Mouse (Mus musculus) liver, embryonic 15.5 days (tissue): Measurements from ENCODE around the gene Olfr761. TPM values are rescaled to one million over a fixed set of nuclear protein-coding genes. Genes with fewer than 3 reads are reported as not detected.
"Not testable (repeated sequence)": the region's sequence is repeated elsewhere in the genome, so short reads cannot be mapped to it uniquely, and the experiment has no call there.

ENCODE experiments used
- ATAC-seq: fragments of 200-750 bp; cut with Nextera tagmentation; 2 replicates; pipeline ENCODE4 v1.8.0; 2017; ENCODE audit warnings: moderate number of reproducible peaks, mild to moderate bottlenecking, moderate library complexity; ENCODE audit not compliant: insufficient read depth
- H3K27ac ChIP-seq: fragments of 300-500 bp; sonication (generic); replicated peaks from 2 replicates; pipeline ENCODE4 v1.5.1; 2015; ENCODE audit warnings: mild to moderate bottlenecking, inconsistent platforms
- H3K27me3 ChIP-seq: fragments of 300-500 bp; sonication (generic); 2 replicates; pipeline ENCODE4 v1.6.1; 2015; ENCODE audit warnings: mild to moderate bottlenecking, inconsistent platforms
- H3K36me3 ChIP-seq: fragments of 300-500 bp; sonication (generic); replicated peaks from 2 replicates; pipeline ENCODE4 v1.6.1; 2015; ENCODE audit warnings: moderate library complexity, mild to moderate bottlenecking, inconsistent platforms
- H3K4me1 ChIP-seq: fragments of 300-500 bp; sonication (generic); replicated peaks from 2 replicates; pipeline ENCODE4 v1.6.1; 2015; ENCODE audit warnings: inconsistent platforms
- H3K4me2 ChIP-seq: fragments of 300-500 bp; sonication (generic); 2 replicates; pipeline ENCODE4 v1.6.1; 2015; ENCODE audit warnings: moderate library complexity, mild to moderate bottlenecking, inconsistent platforms
- H3K4me3 ChIP-seq: fragments of 300-500 bp; sonication (generic); replicated peaks from 2 replicates; pipeline ENCODE4 v1.5.1; 2015; ENCODE audit warnings: mild to moderate bottlenecking, inconsistent platforms
- H3K9ac ChIP-seq: fragments of 300-500 bp; sonication (generic); 2 replicates; pipeline ENCODE4 v1.6.1; 2015; ENCODE audit warnings: moderate library complexity, mild to moderate bottlenecking, inconsistent platforms
- H3K9me3 ChIP-seq: fragments of 300-500 bp; sonication (generic); replicated peaks from 2 replicates; pipeline ENCODE4 v1.6.1; 2016; ENCODE audit warnings: inconsistent platforms
- WGBS: fragments of 180-500 bp; shearing (Covaris S2); methylation state at CpG from one replicate; pipeline ENCODE4 v1.1.7; 2015; ENCODE audit warnings: mixed read lengths; ENCODE audit not compliant: insufficient replicate concordance; 5-methylcytosine and 5-hydroxymethylcytosine counted together
- polyA plus RNA-seq: library from polyadenylated mRNA; unstranded; fragments of >200 nt; fragmentation: Nextera tagmentation; extraction: Ambion mirVana; gene quantifications from 2 replicates; pipeline ENCODE4 v1.2.1, GENCODE M21; 2015

The Olfr761 gene
- polyA plus RNA-seq, result not detected in 2 replicates

- WGBS, result 48% methylated on average over 2 of the region's 2 CpGs
- ATAC-seq, result no peak
Measured at GRCm38 (mm10) chr17:37952979-37953378, at the start of gene Olfr761. Gene Olfr761 (minus strand): TSS chr17:37953079.

GRCm38 (mm10) chr17:37995635-37996307 is 42.9 kb upstream of the Olfr761 start:
- WGBS, result 43% methylated on average over 10 of the region's 10 CpGs
- H3K27ac ChIP-seq, result no peak overlapping the region
- ATAC-seq, result 0 out of 2 replicates have a peak, but pooled peaks have one; percentile 54

More at GRCm38 (mm10) chr17:37952979-37953378, at the start of gene Olfr761:
- Histone ChIP-seq H3K27ac (no peak within 1 kb of the TSS), H3K36me3 (no peaks in the 10 kb centered on the region), H3K27me3 (no peaks in the 10 kb centered on the region), H3K4me1 (no peaks in the 10 kb centered on the region), H3K9ac (no peak within 1 kb of the TSS), H3K9me3 (no peaks in the 10 kb centered on the region), H3K4me3 (no peak within 1 kb of the TSS), H3K4me2 (no peak within 1 kb of the TSS)

GRCm38 (mm10) chr17:37990453-37990961 is 37.6 kb upstream of the Olfr761 start:
- H3K9ac ChIP-seq, result no peak overlapping the region
- WGBS, result 26% methylated on average over 3 of the region's 3 CpGs
- H3K27me3 ChIP-seq, result no peaks in the 10 kb centered on the region
- no peaks in the 10 kb centered on the region for H3K9me3 ChIP-seq
- no peak overlapping the region; the same call in 1 of the 2 replicates for H3K4me2 ChIP-seq
- no peaks in the 10 kb centered on the region for H3K36me3 ChIP-seq
- no peaks in the 10 kb centered on the region for H3K4me1 ChIP-seq
- peak; percentile 89 for ATAC-seq
- H3K4me3 ChIP-seq, result no peak overlapping the region
- peak overlapping the region; percentile 66 for H3K27ac ChIP-seq

More at GRCm38 (mm10) chr17:37995635-37996307, 42.9 kb upstream of the Olfr761 start:
- no peaks in the 10 kb centered on the region for H3K9me3 ChIP-seq
- H3K4me3 ChIP-seq, result peak overlapping the region; percentile 29
- H3K27me3 ChIP-seq, result no peaks in the 10 kb centered on the region
- H3K4me2 ChIP-seq, result no peak overlapping the region
- H3K36me3 ChIP-seq, result no peaks in the 10 kb centered on the region
- H3K4me1 ChIP-seq, result no peaks in the 10 kb centered on the region
- H3K9ac ChIP-seq, result no peak overlapping the region

- Histone ChIP-seq H3K36me3 (no peaks in the 10 kb centered on the region), H3K4me1 (no peaks in the 10 kb centered on the region), H3K9ac (no peak overlapping the region), H3K4me3 (no peak overlapping the region), H3K9me3 (no peaks in the 10 kb centered on the region), H3K27me3 (no peaks in the 10 kb centered on the region), H3K4me2 (no peak overlapping the region), H3K27ac (no peak overlapping the region)
- WGBS, result 63% methylated on average over 3 of the region's 3 CpGs
- no peak for ATAC-seq
Measured at GRCm38 (mm10) chr17:37973591-37973990, 20.7 kb upstream of the Olfr761 start.

GRCm38 (mm10) chr17:37920248-37920647 is 32.6 kb downstream of the Olfr761 start, which contains the start of gene Olfr128:
Gene Olfr128 (plus strand): TSS chr17:37920548.
- H3K9ac ChIP-seq, result no peak within 1 kb of the TSS
- no peaks in the 10 kb centered on the region for H3K36me3 ChIP-seq
- H3K4me3 ChIP-seq, result no peak within 1 kb of the TSS
- no peaks in the 10 kb centered on the region for H3K4me1 ChIP-seq
- H3K9me3 ChIP-seq, result no peaks in the 10 kb centered on the region
- H3K4me2 ChIP-seq, result no peak within 1 kb of the TSS
- no peak for ATAC-seq
- H3K27ac ChIP-seq, result no peak within 1 kb of the TSS
- H3K27me3 ChIP-seq, result no peaks in the 10 kb centered on the region

- H3K9me3 ChIP-seq, H3K27me3 ChIP-seq, H3K9ac ChIP-seq, H3K4me2 ChIP-seq, H3K4me3 ChIP-seq, ATAC-seq, H3K36me3 ChIP-seq, H3K27ac ChIP-seq, H3K4me1 ChIP-seq: not testable (repeated sequence)
- 52% methylated on average over 8 of the region's 8 CpGs for WGBS
Measured at GRCm38 (mm10) chr17:37906821-37907220, 46.1 kb downstream of the Olfr761 start.

Other genes starting within 250 kb of the Olfr761 start
- not detected in 2 replicates for gene Olfr120, start 231.3 kb downstream of the Olfr761 start, polyA plus RNA-seq
- gene Olfr121, start 204.2 kb downstream of the Olfr761 start, polyA plus RNA-seq, result not detected in 2 replicates
- gene Olfr122, start 184.5 kb downstream of the Olfr761 start, polyA plus RNA-seq, result not detected in 2 replicates
- gene Olfr123, start 159.6 kb downstream of the Olfr761 start, polyA plus RNA-seq, result not detected in 2 replicates
- gene Olfr124, start 153.2 kb downstream of the Olfr761 start, polyA plus RNA-seq, result not detected in 2 replicates
- gene Olfr125, start 120.1 kb downstream of the Olfr761 start, polyA plus RNA-seq, result not detected in 2 replicates
- not detected in 2 replicates for gene Olfr126, start 105.6 kb downstream of the Olfr761 start, polyA plus RNA-seq
- not detected in 2 replicates for gene Olfr127, start 52.6 kb downstream of the Olfr761 start, polyA plus RNA-seq
- not detected in 2 replicates for gene Olfr128, start 32.5 kb downstream of the Olfr761 start, polyA plus RNA-seq
- gene Olfr129, start 107.0 kb upstream of the Olfr761 start, polyA plus RNA-seq, result not detected in 2 replicates
- gene Olfr130, start 110.8 kb upstream of the Olfr761 start, polyA plus RNA-seq, result not detected in 2 replicates
- not detected in 2 replicates for gene Olfr131, start 135.6 kb upstream of the Olfr761 start, polyA plus RNA-seq
- not detected in 2 replicates for gene Olfr132, start 181.4 kb upstream of the Olfr761 start, polyA plus RNA-seq
- not detected in 2 replicates for gene Olfr133, start 192.2 kb upstream of the Olfr761 start, polyA plus RNA-seq
- not detected in 2 replicates for gene Olfr134, start 218.3 kb upstream of the Olfr761 start, polyA plus RNA-seq